Mouse (Mus musculus) frontal cortex, postnatal 25 days (tissue): ENCODE data around the gene Cfap206.
"Not testable (repeated sequence)": the region's sequence is repeated elsewhere in the genome, so short reads cannot be mapped to it uniquely, and the experiment has no call there.

Source experiments
- DNase-seq, 2 experiments: peaks; one replicate each; pipeline ENCODE4 v3.0.0; 2022; ENCODE audit warnings: low spot score in 2 of 2

Cfap206 gene

DNA sequence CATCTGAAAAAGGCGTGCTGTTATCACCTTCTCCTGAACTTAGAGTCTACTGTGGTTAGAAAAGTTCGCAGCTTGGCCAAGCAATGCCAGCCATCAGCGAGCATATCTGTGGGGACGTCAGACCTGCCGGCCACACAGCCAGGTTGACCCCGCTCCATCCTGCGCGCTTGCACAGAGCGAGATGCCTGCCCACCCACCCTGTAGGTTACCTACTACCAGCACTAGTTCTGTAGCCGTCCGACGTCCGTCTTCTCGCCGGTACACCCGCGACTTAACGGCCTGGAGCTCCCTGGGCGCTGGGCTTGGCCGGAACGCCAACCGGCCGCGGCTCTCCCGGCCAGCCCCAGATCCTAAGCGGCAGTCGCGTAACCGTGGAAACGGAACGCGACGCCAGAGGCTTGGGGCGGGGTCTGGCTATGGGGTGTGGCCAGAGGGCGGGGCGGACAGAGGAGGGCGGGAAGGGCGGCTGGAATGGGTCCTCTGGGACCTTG is at the start of gene Cfap206:
Cfap206 (minus strand) TSS at position 356 of the 491 bp plus-strand sequence.
- DNase-seq: peak in 1 of 2 experiments; percentile 9

DNA sequence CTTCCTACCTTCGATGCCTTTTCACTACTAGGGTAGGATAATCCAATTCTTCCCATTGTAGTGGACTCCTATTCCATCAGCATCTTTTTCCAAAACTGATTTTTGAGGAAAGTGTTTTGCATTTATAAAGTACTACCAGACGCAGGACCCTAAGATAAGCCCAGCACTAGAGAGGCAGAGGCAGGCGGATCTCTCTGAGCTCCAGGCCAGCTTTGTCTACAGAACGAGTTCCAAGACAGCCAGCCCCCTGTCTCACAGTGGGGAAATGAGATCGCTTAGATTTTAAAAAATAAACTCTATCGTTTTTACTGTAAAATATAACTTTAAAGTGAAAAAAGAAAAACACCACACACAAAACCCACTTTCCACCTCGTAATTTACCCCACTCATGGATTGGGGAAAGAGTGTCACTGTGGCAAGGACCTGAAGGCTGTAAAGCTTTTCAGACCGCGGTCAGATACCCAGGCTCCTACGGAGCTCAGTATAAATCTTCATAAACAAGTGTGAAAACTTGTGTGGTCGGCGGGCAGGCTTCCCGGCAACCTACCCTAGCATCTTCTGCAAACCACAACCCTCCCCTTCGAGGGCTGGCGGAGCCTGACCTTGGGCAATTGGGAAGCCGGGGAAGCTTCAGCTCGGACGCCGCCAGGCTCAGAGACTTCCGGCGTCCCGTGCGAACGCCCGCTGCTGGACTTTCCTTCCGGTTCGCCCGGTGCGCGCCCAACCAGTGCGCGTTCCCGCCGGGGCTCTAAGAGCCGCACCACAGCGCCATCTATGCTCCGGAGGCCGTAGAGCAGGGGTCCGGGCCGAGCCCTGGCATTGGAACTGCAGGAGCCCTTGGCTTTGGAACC is 47.9 kb upstream of the Cfap206 start, which contains the start of gene Smim8:
Smim8 (minus strand) TSS at position 747 of the 851 bp plus-strand sequence.
- peak; percentile 87 for DNase-seq

DNA sequence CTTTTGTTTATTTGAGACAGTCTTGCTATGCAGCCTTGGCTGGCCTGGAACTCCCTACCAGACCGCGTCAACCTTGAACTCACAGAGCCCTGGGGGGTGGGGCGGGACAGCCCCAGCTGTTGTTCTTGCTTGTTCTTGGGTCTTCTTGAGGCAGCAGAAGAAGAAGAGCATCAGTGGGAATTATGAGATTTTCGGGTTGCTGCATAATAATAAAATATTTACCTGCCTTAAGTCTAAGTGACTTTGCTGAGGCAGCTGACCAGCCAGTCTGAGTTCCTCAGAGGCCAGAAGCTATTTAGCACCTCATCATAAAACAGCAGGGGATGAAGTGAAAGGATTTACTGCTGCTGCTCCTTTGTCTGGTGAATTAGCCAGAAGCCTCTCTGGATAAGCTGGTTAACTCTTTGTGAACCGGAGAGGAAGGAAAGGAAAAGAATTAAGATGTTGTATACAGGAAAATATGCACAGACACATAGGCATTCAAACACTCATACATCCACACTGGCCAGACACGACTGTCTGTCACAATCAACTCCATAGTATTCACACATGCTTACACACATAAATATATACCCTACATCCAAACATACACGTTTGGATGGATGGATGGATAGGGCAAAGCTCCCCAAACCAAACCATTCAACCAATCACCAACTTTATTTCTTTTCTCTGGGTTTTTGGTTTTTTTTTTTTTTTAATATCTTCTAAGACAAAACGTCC is 41.8 kb upstream of the Cfap206 start:
- no peak for DNase-seq

DNA sequence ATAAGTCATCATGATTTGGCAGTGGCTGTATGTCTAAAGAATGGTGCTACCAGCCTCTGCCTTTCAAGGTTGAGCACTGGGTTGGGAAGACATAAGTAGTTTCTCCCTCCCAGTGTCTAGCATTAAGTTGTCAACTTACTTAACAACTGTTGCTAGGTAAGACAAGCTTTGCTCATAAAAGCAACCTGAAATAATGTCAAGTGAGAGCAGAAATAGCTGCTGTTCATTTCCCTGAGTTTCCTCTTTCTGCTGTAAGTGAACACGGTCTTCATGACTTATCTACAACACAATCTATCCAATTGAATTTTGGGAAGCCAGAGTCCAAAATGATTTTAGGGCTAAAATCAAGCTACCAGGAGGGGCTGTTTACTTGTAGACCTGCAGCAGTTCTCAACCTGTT is 26.2 kb upstream of the Cfap206 start, which contains the start of gene Gm136:
Gm136 (minus strand) TSS at position 101 of the 400 bp plus-strand sequence.
- DNase-seq: no peak

DNA sequence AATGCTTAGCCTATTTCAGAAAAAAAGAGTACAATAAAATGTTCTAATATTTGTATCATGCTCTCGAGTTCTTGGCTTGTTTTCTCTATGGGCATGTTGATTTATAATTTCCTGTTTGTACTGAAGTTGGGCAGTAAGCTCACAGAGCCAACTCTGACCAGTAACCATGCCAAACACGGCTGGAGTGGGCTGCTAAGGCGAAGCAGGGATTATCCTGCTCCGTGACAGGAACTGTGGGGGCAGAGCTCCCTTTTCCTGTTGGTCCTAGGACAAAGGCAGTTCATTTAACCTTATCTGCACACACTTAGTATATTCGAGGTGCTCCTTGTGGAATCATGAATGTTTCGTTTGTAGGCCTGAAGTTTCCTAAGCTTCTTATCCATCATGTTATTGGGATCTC is 19.2 kb upstream of the Cfap206 start:
- no peak for DNase-seq

DNA sequence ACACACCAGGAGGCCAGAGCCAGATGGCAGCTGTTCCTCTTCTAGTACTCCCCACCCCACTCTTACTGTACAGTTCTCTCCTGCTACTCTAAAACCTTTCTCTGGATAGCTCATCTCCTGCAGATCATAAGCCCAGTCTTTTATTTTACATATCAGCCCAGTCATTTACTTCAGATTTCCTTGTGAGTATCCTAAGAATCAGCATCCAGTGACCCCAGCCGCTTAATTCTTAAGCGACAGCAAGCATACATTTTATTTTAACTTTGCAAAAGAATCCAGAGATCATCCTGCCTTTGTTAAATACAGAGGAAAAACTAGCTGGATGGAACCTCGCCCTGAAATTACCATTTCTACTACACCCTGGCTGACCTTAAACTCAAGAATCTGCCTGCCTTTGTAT is 4.5 kb upstream of the Cfap206 start:
- DNase-seq: no peak

DNA sequence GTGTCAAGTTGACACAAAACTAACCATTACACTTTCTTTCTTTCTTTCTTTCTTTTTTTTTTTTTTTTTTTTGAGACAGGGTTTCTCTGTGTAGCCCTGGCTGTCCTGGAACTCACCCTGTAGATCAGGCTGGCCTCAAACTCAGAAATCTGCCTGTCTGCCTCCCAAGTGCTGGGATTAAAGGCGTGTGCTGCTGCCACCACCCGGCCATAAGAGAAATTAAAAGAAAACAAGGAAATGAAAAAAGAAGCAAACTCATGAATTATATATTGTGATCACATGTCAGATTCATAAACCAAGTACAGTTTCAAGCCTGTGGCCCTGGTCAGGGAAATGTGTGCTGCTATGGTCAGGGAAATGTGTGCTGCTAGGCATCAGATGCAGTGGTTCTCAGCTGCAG is 3.4 kb upstream of the Cfap206 start:
- DNase-seq: not testable (repeated sequence)

DNA sequence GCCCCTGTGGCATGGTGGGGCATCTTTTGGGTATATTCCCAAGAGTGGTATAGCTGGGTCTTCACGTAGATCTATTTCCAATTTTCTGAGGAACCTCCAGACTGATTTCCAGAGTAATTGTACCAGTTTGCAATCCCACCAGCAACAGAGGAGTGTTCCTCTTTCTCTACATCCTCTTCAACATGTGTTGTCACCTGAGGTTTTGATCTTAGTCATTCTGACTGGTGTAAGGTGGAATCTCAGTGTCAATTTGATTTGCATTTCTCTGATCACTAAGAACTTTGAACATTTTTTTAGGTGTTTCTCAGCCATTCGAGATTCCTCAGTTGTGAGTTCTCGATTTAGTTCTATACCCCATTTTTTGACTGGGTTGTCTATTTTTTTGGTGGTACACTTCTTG is 4.3 kb downstream of the Cfap206 start:
- not testable (repeated sequence) for DNase-seq

DNA sequence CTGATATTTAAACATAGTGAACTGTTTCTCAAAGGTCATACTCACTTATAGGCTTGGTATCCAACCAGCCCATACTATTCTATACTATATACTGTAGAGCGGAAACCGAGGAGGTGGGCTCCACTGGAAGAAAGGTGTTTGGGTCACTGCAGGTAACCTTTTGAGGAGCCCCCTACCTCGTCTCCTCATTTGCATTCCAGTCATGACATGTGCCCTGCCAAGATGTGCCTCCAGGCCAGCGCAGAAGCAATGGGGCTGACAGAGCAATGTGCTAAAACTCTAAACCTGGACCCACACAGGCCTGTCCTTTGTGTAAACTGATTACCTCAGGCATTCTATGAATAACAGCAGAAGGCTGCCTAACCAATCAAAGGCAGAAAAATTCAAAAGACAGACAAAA is 5.7 kb downstream of the Cfap206 start:
- DNase-seq: no peak

DNA sequence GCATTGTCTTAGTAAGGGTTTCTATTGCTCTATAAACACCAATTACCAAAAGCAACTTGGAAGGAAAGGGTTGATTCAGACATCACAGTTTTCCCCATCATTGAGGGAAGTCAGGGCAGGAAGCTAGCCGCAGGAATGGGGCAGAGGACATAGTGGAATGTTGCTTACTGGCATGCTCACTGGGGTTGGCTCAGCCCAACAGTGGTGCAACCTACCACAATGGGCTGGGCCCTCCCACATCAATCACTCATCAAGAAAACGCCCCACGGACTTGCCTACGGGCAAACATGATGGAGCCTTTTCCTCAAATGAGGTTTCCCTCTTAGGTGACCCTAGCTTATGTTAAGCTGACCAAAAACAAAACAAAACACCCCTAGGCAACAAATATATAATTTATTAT is 6.8 kb downstream of the Cfap206 start:
- no peak for DNase-seq

DNA sequence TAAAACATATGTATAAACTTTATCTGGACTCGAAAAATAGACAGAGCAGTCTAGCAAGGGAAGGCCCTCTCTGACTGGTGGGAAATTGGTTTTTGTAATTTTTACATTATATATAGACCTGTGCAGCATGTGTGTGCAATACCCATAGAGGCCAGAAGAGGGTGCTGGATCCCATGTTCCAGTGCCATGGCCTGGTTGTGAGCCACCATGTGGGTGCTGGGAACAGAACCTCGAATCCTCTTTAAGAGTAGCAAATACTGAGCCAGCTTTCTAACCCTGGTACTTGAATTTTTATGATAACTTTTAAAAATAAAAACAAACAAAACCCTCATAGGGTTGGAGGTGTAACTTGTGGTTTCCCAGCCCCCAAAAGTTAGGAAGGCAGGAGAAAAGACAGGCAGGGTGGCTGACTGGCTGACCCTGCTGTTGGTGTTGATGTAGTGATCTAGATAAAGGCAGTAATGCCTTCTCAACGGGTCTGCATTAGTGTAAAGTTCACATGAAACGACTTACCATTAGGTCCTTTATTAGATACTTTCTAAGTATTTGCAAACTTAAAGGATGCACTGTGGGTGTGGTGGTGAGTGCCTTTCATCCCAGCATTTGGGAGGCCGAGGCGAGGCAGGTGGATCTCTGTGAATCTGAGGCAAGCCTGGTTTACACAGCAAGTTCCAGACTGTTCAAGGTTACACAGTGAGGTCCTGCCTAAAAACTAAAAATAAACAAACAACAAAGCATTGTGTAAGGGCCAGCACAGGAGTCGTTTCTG is 9.7 kb downstream of the Cfap206 start:
- no peak for DNase-seq

DNA sequence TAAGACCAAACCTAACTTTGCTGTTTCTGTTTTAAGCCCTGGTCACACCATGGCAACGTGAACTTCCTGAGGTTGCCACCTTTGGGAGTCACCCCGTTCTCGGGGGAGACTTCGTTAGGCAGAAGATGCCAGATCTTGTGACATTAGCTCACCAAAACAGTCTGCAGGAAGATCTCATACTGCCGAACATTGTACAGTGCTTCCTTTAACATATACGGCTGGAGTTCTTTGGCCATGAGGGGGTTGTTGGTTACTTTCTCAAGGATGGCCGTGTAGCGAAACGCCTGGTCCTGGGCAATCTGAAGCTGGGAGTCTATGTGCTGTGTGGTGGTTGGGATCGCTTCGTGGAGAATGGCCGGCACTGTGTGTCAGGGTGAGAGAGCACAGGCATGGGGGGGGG is 10.6 kb downstream of the Cfap206 start:
- DNase-seq: no peak

DNA sequence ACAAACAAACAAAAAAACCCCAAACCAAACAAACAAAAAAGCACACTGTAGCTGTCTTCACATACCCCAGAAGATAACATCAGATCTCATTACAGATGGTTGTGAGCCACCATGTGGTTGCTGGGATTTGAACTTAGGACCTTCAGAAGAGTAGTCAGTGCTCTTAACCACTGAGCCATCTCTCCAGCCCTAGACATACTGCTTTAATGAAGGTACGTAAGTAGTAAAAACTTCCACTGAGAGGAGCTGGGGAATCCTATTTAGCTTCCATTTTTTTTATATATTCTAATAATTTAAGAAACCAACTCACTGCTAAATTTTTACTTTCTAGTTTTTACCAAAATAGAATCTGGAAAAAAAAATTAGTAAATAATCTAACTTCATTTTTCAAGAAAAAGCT is 14.9 kb downstream of the Cfap206 start:
- no peak for DNase-seq

DNA sequence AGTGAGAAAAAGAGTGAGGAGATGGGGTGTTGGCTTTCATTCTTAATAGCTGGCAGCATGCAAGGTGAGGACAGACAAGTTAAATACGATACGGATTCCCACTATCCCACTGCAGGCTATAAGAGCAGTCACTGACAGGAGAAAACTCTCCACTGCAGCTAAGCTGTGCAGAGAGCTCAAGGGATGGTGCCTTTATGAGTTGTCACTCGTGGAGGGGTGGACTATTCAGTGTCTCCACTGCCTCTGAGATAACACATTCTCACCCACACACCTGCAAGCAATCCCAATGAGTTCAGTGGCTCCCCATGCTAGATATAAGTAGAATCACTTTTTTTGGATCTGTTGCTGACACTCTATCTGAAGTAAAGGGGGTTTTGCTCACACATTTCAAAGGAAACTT is 21.9 kb downstream of the Cfap206 start:
- no peak for DNase-seq

DNA sequence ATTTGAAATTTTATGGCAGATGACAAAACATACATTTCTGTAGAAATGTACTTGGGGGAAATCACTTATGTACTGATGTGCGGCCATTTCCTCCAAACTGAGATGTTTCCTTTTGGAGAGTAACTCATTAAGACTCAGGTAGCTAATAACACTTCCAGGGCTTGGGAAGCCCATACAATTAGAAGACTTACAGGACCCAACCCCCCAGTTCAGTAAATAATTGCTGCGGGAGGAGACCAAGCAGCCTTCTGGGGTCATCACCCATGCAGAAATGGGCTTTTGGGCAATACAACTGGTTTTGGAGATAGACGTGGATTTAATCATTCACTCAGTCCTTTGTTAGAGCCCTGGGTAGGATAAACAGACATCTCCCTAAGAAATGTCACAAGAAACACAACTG is 22.8 kb downstream of the Cfap206 start:
- no peak for DNase-seq

DNA sequence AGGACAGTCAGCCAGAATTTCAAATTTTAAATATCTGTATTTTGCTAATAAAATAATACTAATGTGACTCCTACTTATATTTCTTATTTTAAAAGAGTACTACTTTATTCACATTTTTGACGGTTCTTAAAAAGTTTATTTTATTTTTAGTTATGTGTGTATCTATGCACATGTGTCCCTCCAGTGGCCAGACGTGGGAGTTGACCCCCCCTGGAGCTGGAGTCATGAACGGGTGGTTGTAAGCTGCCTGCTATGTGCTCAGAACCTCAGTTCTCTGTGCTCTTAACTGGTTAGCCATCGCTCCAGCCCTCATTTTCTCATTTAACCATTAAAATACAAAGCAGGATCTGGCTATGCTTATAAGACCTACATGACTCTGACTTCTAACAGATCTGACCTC is 27.0 kb downstream of the Cfap206 start:
- no peak for DNase-seq

DNA sequence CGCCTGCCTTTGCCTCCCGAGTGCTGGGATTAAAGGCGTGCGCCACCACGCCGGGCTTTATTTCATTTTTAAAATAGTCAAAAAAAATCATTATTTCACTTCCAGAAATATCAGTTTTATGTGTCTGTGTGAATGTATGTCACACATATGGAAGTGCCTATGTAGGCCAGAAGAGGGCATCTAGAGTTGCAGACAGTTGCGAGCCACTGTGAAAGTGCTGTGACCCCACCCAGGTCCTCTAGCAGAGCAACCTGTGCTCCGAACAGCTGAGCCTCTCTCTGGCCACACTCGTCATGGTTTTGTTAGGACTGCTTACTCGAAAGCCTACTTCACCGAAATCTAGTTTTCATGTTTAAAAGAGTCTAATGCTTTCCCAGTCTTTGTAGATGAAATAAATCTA is 27.8 kb downstream of the Cfap206 start:
- no peak for DNase-seq

DNA sequence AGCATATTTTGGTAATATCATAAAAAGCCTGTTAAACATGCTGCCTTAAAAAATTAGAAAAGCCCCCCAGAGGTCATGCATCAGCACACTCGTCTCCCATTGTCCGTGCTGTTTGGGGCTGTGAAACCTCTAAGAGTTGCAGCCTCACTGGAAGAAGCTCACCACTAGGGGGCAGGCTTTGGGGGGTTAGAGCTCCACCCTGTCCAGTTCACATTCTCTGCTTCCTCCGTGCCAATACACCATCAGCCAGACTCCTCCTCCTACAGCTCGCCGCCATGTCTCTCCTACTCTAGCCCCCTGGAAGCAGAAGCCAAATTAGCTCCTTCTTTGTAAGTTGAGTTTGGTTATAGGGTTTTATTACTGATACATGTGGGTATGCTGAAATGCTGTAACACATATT is 28.5 kb downstream of the Cfap206 start:
- DNase-seq: no peak

DNA sequence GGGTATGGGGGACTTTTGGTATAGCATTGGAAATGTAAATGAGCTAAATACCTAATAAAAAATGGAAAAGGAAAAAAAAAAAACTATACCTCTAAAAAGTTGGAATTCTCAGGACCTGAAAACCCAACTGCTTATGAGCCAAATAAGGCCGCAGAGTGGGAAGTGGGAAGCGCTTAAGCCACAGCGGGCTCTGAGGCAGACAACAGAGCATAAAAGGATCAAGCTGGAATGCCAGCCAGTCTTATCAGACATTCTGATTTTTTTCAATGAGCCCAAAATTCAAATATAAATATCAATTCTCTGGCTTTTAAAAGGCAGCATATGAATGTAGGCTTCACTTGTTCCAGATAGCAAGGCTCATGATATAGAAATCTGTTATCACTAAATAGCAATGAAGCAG is 42.0 kb downstream of the Cfap206 start:
- DNase-seq: no peak

DNA sequence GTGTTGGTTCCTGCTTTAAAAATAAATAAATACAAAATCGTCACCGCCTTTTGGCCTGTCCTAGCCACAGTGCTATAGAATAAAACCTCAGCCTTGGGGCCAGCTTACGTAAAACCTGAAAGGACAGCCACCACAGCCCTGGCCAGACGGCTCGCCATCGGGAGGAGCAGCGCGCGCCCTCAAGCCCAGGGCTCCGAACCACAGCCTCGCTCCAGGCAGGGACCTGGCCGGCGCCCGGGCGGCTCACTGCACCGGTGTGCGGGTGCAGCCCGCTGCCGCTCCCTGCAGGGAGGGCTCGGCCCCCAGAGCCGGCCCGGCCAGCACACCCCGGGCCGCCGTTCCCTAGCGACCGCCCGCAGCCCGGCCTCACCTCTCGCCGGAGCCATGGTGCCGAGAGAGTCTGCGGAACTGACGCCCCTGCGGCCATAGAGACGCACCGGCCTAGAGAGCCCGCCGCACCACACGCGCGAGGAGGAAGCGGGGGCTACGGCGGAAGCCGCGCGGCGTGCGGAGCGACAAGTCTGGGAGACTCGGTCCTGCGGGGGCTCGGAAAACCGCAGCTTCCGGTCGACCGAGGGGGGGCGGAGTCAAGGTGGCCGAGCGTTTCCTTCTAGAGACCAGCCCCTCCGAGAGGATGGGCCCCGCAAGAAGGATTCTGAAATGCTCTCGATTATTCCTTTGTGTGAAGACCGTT is 43.0 kb downstream of the Cfap206 start, which contains the start of gene Slc35a1:
Slc35a1 (minus strand) TSS at position 565 of the 694 bp plus-strand sequence.
- DNase-seq: peak; percentile 88 to 90

DNA sequence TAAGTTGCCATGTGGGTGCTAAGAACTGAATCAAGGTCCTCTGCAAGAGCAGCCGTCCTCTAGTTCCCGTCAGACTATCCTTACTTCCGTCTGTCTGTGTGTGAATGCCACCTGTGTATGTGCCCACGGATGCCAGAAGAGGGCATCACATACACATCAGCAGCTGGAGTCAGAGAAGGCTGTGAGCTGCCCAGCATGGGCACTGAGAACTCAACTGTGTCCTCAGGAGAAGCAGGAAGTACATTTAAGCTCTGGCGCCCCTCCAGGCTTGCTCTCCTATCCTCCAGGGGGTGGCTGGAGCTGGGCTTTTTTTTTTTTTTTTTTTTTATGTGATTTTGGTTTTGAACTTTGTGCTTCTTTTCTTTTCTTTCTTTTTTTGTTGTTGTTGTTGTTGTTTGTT is 49.5 kb downstream of the Cfap206 start:
- no peak for DNase-seq
